Mouse (Mus musculus) bone marrow, adult 2 months (tissue): ENCODE measurements around the gene Ndufa5.

Experiments used
- CTCF ChIP-seq: fragments of 200-500 bp; IDR thresholded peaks from 2 replicates; pipeline ENCODE4 v1.5.1; 2011; ENCODE audit warnings: low read length, control low read depth; ENCODE audit not compliant: control insufficient read depth, insufficient read depth
- POLR2A ChIP-seq: fragments of 200-500 bp; IDR thresholded peaks from 2 replicates; pipeline ENCODE4 v1.6.1; 2011; ENCODE audit warnings: low read depth, mild to moderate bottlenecking, control low read depth, low read length, borderline replicate concordance; ENCODE audit not compliant: control insufficient read depth

- no peak for TF ChIP-seq CTCF
- TF ChIP-seq POLR2A: no peak
These were observed 41.9 kb upstream of the Ndufa5 start for GRCm38 (mm10) chr6:24569711-24570110.
